Mouse (Mus musculus) lung, postnatal 0 days (tissue): ENCODE measurements at regions not wholly inside any gene's neighbourhood (a gene's known extent, or its start where the extent isn't known, plus 50 kb on each side); places are given as distances from the start of the nearest gene placed in this dataset.
A peak's percentile ranks its signal among the peaks of the same experiment; 100 is the strongest.

Source experiments
- ATAC-seq: fragments of 200-750 bp; cut with Nextera tagmentation; 2 replicates; pipeline ENCODE4 v1.8.0; 2017; ENCODE audit warnings: moderate library complexity
- DNase-seq: peaks from one replicate; pipeline ENCODE4 v3.0.0-alpha.2; 2016; ENCODE audit warnings: low spot score
- H3K27ac ChIP-seq: fragments of 300-500 bp; sonication (generic); 2 replicates; pipeline ENCODE4 v1.5.1; 2014; ENCODE audit warnings: antibody characterized with exemption, mild to moderate bottlenecking, low read length, mixed read lengths
- H3K27me3 ChIP-seq: fragments of 300-500 bp; sonication (generic); replicated peaks from 2 replicates; pipeline ENCODE4 v1.6.1; 2014; ENCODE audit warnings: low read length, mixed read lengths; ENCODE audit not compliant: insufficient read depth
- H3K36me3 ChIP-seq: fragments of 300-500 bp; sonication (generic); 2 replicates; pipeline ENCODE4 v1.6.1; 2014; ENCODE audit warnings: low read length, mixed read lengths; ENCODE audit not compliant: insufficient read depth
- H3K4me1 ChIP-seq: fragments of 300-500 bp; sonication (generic); 2 replicates; pipeline ENCODE4 v1.6.1; 2014; ENCODE audit warnings: antibody characterized with exemption, low read depth, low read length, mixed read lengths; ENCODE audit not compliant: insufficient read depth
- H3K4me2 ChIP-seq: fragments of 300-500 bp; sonication (generic); replicated peaks from 2 replicates; pipeline ENCODE4 v1.6.1; 2014; ENCODE audit warnings: low read depth, mild to moderate bottlenecking, low read length, moderate library complexity, mixed read lengths
- H3K4me3 ChIP-seq: fragments of 300-500 bp; sonication (generic); 2 replicates; pipeline ENCODE4 v1.5.1; 2014; ENCODE audit warnings: low read depth, low read length
- H3K9ac ChIP-seq: fragments of 300-500 bp; sonication (generic); replicated peaks from 2 replicates; pipeline ENCODE4 v1.6.1; 2014; ENCODE audit warnings: low read depth, mild to moderate bottlenecking
- H3K9me3 ChIP-seq: fragments of 300-500 bp; sonication (generic); 2 replicates; pipeline ENCODE4 v1.6.1; 2016; ENCODE audit warnings: low read length, mixed read lengths
- CTCF ChIP-seq: IDR thresholded peaks from 2 replicates; pipeline ENCODE4 v1.5.1; 2016; ENCODE audit warnings: antibody characterized with exemption, mild to moderate bottlenecking
- EP300 ChIP-seq: IDR thresholded peaks from 2 replicates; pipeline ENCODE4 v1.6.1; 2016; ENCODE audit warnings: antibody characterized with exemption, mild to moderate bottlenecking, control low read depth
- WGBS: fragments of 180-500 bp; shearing (Covaris S2); extraction: QIAGEN DNeasy Blood & Tissue Kit; methylation state at CpG from one replicate; pipeline ENCODE4 v1.1.7; 2014; 5-methylcytosine and 5-hydroxymethylcytosine counted together

GRCm38 (mm10) chr3:52759846-52760245, 257.2 kb downstream of the Cog6 start:
- Histone ChIP-seq H3K36me3 (no peaks in the 10 kb centered on the region), H3K4me3 (no peak overlapping the region), H3K9me3 (no peaks in the 10 kb centered on the region), H3K9ac (no peak overlapping the region), H3K4me1 (no peaks in the 10 kb centered on the region), H3K27me3 (no peaks in the 10 kb centered on the region), H3K4me2 (no peak overlapping the region), H3K27ac (no peak overlapping the region)
- no peak for DNase-seq
- WGBS, result 83% methylated on average over 11 of the region's 11 CpGs
- TF ChIP-seq CTCF, result no peak
- TF ChIP-seq EP300, result no peak
- ATAC-seq, result no peak

GRCm38 (mm10) chr3:52758561-52758960, 258.5 kb downstream of the Cog6 start:
- Histone ChIP-seq H3K36me3 (no peaks in the 10 kb centered on the region), H3K27ac (no peak overlapping the region), H3K4me2 (no peak overlapping the region), H3K4me1 (no peaks in the 10 kb centered on the region), H3K9ac (no peak overlapping the region), H3K27me3 (no peaks in the 10 kb centered on the region), H3K4me3 (no peak overlapping the region), H3K9me3 (no peaks in the 10 kb centered on the region)
- TF ChIP-seq EP300 (no peak), CTCF (peak; percentile 81)
- WGBS, result 21% methylated on average over 2 of the region's 2 CpGs
- DNase-seq, result peak; percentile 72
- peak; percentile 44; the same call in 1 of the 2 replicates for ATAC-seq

GRCm38 (mm10) chr3:52756816-52757215, 260.2 kb downstream of the Cog6 start:
- no peak for ATAC-seq
- TF ChIP-seq EP300, result no peak
- DNase-seq, result no peak
- WGBS, result 93% methylated on average over 5 of the region's 5 CpGs
- Histone ChIP-seq H3K27ac (no peak overlapping the region), H3K9me3 (no peaks in the 10 kb centered on the region), H3K4me3 (no peak overlapping the region), H3K36me3 (no peaks in the 10 kb centered on the region), H3K4me1 (no peaks in the 10 kb centered on the region), H3K9ac (no peak overlapping the region), H3K27me3 (no peaks in the 10 kb centered on the region), H3K4me2 (no peak overlapping the region)

- no peak for ATAC-seq
- Histone ChIP-seq H3K4me3 (no peak overlapping the region), H3K4me2 (no peak overlapping the region), H3K27me3 (no peaks in the 10 kb centered on the region), H3K36me3 (no peaks in the 10 kb centered on the region), H3K9me3 (no peaks in the 10 kb centered on the region), H3K27ac (no peak overlapping the region), H3K9ac (no peak overlapping the region), H3K4me1 (no peaks in the 10 kb centered on the region)
- no peak for TF ChIP-seq CTCF
- TF ChIP-seq EP300, result no peak
- DNase-seq, result no peak
- WGBS, result 36% methylated on average over 5 of the region's 5 CpGs
Observed at GRCm38 (mm10) chr3:52756006-52756405, 261.0 kb downstream of the Cog6 start.

- DNase-seq (no peak), ATAC-seq (no peak)
- Histone ChIP-seq H3K4me1 (no peaks in the 10 kb centered on the region), H3K4me3 (no peak overlapping the region), H3K36me3 (no peaks in the 10 kb centered on the region), H3K27ac (no peak overlapping the region), H3K9ac (no peak overlapping the region), H3K9me3 (no peaks in the 10 kb centered on the region), H3K4me2 (no peak overlapping the region), H3K27me3 (no peaks in the 10 kb centered on the region)
- WGBS, result 37% methylated on average over 6 of the region's 6 CpGs
- TF ChIP-seq EP300, result no peak
Observed at GRCm38 (mm10) chr3:52754978-52755377, 262.1 kb downstream of the Cog6 start.

- H3K27me3 ChIP-seq, result no peaks in the 10 kb centered on the region
- no peak for DNase-seq
- WGBS, result 44% methylated on average over 4 of the region's 4 CpGs
Observed at GRCm38 (mm10) chr3:52754401-52754800, 262.6 kb downstream of the Cog6 start.

GRCm38 (mm10) chr3:52746917-52747316, 270.1 kb downstream of the Cog6 start:
- ATAC-seq, result no peak; the same call in 1 of the 2 replicates
- Histone ChIP-seq H3K9me3 (no peaks in the 10 kb centered on the region), H3K4me2 (no peak overlapping the region), H3K4me1 (peaks cover 3% of the 10 kb centered on the region; the same call in 1 of the 2 replicates), H3K27me3 (no peaks in the 10 kb centered on the region), H3K36me3 (no peaks in the 10 kb centered on the region), H3K4me3 (no peak overlapping the region), H3K27ac (no peak overlapping the region), H3K9ac (no peak overlapping the region)
- 56% methylated on average over 3 of the region's 3 CpGs for WGBS
- TF ChIP-seq CTCF, result no peak
- no peak for TF ChIP-seq EP300
- DNase-seq, result peak; percentile 31

More at GRCm38 (mm10) chr3:52754401-52754800, 262.6 kb downstream of the Cog6 start:
- H3K9me3 ChIP-seq, result no peaks in the 10 kb centered on the region
- no peak overlapping the region for H3K27ac ChIP-seq
- no peak for TF ChIP-seq CTCF
- no peak for TF ChIP-seq EP300
- H3K4me3 ChIP-seq, result no peak overlapping the region
- ATAC-seq, result no peak
- H3K9ac ChIP-seq, result no peak overlapping the region
- no peaks in the 10 kb centered on the region for H3K36me3 ChIP-seq
- H3K4me1 ChIP-seq, result no peaks in the 10 kb centered on the region
- H3K4me2 ChIP-seq, result no peak overlapping the region
